Mouse (Mus musculus) frontal cortex, adult 2 months (tissue): Measurements from ENCODE around the gene Dchs1. TPM values are rescaled to one million over a fixed set of nuclear protein-coding genes. Genes with fewer than 3 reads are reported as not detected.
"Not testable (repeated sequence)": the region's sequence is repeated elsewhere in the genome, so short reads cannot be mapped to it uniquely, and the experiment has no call there.

Source experiments
- DNase-seq, 2 experiments: peaks; one replicate each; pipeline ENCODE4 v3.0.0; 2022; ENCODE audit warnings: low spot score in 1 of 2; ENCODE audit errors: extremely low spot score in 1 of 2
- polyA plus RNA-seq: library from polyadenylated mRNA; depleted of rRNA; stranded (reverse); fragments of >200 nt; gene quantifications from 2 replicates; pipeline ENCODE4 v1.2.3, GENCODE M21; 2012

Dchs1 gene
- polyA plus RNA-seq, 1 experiment, result 10.5 TPM

DNA sequence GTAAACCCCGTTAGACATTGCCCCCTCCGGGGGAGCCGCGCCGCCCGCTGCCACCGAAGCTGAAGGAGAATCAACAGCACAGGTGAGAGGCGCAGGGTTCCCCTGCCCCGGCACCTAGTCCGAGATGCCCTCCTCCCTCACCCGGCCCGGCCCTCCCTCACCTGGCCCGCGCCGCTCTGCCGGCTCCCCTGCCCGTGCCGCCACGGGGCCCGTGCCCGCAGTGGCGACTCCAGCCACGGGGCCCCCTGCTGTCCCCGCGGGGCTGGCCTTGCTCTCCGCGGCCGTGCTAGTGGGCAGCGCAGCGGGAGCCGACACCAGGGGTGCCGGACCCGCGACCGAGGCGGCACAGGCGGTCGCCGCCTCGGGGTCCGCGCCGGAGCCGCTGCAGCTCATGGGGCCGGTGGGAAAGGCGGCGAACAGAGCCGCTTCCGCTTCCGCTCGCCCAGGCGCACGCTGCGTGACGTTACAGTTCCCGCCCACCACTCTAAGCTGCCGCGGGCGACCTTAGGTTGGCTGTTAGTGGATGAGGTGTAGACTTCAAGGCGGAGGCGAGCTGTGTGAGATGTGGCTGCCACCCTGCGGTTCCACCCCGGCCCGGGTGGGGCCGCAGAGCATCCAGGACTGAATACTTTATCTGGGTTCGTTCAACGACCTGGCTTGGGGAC, 43.4 kb downstream of the Dchs1 start, which contains the start of gene Taf10:
Gene Taf10 (minus strand): TSS at position 436 of the 665 bp plus-strand sequence.
- peak; percentile 77 to 89 for DNase-seq

DNA sequence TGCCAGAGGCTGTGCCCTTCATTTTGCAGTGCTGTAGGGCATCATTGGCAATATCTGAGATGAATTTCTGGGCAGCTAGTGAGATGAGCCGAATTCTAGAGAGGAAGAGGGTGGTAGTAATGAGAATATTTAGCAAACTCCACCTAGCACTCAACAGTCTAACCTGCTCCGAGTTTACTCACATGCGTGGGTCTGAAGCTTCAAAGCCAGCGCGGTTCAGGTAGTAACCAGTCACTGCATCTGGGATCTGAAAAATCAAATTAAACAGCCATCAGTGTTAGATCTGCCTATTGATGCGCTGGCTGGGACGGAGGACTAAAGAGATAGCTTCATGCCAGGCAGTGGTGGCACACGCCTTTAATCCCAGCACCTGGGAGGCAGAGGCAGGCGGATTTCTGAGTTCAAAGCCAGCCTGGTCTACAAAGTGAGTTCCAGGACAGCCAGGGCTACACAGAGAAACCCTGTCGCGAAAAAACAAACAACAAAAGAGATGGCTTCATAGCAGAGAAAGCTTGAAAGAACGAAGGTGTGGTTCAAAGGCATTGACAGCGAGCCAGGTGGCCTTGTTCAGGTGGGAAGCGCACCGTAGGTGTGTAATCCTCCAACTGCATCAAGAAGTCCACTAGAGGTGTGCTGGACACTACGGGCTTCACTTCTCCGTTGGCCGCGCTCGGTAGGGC, 44.1 kb downstream of the Dchs1 start:
- not testable (repeated sequence) for DNase-seq

DNA sequence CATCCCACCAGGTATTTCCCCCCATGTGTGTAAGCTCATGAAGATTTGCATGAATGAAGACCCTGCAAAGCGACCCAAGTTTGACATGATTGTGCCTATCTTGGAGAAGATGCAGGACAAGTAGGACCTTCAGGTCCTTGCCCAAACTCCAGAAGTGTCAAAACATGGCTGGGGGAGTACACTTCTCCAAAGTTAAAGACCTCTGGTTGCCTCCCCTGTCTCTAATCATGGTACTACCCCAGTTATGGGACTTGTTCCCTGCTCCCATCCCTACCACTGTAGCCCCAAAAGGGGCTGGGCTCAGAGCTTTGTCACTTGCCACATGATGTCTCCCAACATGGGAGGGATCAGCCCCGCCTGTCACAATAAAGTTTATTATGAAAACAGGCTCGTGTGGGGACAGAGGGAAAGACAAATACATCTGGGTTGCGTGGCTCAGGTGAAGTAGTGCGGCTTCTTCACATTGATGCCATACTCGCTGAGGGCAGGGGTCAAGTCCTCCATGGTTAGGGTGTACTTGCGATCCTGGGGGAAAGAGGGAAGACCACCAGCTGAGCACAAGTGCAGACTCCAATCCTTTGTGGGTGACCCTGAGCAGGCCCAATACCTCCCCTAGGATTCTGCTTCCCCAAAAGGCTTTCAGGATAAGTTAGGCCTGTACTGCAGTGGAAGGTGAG, 44.8 kb downstream of the Dchs1 start:
- DNase-seq, result not testable (repeated sequence)

GRCm38 (mm10) chr7:105741978-105742377, 45.5 kb downstream of the Dchs1 start:
- DNase-seq, result no peak

GRCm38 (mm10) chr7:105740851-105741250, 46.6 kb downstream of the Dchs1 start:
- no peak for DNase-seq

DNA sequence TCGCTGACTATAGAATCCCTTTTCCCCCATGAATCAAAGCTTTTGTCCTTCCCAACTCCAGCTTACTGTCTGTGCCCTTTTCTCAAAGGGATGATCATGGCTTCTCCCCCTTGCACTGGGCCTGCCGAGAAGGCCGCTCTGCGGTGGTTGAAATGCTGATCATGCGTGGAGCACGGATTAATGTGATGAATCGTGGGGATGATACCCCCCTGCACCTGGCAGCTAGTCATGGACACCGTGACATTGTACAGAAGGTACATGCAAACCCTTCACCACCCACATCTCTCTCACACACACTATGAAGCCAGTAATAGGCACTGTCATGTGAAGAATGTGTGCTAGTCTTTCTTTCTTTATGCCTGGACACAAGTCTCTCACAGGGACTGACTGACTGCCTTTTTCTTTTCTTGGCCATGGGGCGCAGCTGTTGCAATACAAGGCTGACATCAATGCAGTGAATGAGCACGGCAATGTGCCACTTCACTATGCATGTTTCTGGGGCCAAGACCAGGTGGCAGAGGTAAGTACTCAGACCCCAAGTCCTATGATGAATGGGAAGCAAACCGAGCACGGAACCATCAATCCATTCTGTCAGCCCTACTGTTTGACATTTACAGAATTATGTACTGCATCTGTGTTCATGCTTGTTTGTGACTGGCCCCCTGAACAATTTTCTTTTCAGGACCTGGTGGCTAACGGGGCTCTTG, 47.2 kb downstream of the Dchs1 start:
- no peak for DNase-seq

DNA sequence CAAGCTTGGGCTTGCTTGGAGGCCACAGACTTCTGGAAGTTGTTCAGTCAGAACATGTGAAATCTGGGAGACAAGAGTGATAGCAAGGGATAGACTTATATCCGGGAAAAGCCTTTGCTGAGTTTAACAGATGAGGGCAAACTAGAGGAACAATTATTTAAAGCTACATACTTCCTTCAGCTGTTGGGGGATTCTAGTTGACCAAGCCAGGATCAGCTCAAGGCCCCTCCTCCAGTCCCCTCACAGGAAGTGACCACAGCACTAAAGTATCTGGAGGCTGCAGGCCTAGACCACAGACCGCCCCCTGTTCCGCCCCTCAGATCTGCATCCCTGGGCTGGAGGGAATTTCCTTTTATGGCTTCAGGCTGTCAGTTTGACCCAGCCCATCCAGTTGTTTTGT, 48.5 kb downstream of the Dchs1 start:
- DNase-seq, result no peak

GRCm38 (mm10) chr7:105738286-105738685, 49.2 kb downstream of the Dchs1 start:
- no peak for DNase-seq

GRCm38 (mm10) chr7:105737648-105738047, 49.8 kb downstream of the Dchs1 start:
- no peak for DNase-seq

DNA sequence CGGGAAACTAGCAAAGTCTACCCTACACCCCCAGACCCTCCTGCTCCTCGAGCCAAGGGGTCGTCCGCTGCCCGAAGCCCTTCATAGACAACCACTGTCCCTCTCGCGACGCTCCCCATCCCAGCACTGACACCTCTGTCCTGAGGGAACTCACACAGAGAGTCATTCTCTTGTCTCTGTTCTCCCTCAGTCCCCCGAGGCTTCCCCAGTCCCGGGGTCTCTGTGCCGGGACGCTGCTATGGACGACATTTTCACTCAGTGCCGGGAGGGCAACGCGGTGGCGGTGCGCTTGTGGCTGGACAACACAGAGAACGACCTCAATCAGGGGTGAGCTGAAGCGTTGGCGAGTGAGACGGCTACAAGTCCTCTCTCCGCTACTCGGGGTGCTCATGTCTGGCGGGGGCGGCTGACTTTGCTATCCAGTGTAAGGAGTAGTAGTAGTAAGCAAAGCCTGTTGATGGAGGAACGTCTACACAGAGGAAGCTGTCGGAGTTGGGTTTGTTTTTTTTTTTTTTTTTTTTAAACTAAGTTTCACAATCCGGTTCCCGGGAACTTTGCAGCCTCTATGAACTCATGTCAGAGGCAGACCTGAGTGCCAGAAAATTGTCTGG, 50.4 kb downstream of the Dchs1 start, which contains the start of gene Rrp8:
Gene Rrp8 (minus strand): TSS at position 475 of the 611 bp plus-strand sequence.
- DNase-seq, result no peak

GRCm38 (mm10) chr7:105736264-105736901, 51.1 kb downstream of the Dchs1 start, which contains the start of gene Ilk:
TSS of gene Ilk (plus strand) at chr7:105736592.
- DNase-seq, result peak; percentile 87 to 94

GRCm38 (mm10) chr7:105735464-105735863, 52.0 kb downstream of the Dchs1 start:
- not testable (repeated sequence) for DNase-seq

- no peak for DNase-seq
These were observed 52.6 kb downstream of the Dchs1 start for GRCm38 (mm10) chr7:105734826-105735225.

DNA sequence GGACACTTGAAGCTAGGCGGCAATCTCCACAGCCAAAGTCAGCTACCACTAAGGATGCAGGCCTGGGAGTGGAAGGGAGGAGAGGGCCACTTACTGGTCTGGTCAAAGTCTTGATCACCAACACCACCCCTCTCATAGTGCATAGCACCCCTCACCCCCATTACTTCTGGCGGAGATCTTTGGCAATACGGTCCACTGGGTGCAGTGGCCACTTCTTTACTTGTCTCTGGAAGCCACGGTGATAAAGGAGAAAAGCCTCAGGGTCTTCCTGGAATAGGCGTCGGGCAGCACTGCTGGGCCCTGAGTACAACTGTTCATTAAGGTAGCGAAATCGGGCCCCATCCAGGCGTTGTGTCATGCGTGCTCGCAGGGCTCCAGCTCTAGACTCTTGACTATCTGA, 53.6 kb downstream of the Dchs1 start:
- no peak for DNase-seq

- no peak for DNase-seq
These were observed 58.6 kb downstream of the Dchs1 start for GRCm38 (mm10) chr7:105728701-105729428.

GRCm38 (mm10) chr7:105726980-105727325, 60.5 kb downstream of the Dchs1 start:
- no peak for DNase-seq

DNA sequence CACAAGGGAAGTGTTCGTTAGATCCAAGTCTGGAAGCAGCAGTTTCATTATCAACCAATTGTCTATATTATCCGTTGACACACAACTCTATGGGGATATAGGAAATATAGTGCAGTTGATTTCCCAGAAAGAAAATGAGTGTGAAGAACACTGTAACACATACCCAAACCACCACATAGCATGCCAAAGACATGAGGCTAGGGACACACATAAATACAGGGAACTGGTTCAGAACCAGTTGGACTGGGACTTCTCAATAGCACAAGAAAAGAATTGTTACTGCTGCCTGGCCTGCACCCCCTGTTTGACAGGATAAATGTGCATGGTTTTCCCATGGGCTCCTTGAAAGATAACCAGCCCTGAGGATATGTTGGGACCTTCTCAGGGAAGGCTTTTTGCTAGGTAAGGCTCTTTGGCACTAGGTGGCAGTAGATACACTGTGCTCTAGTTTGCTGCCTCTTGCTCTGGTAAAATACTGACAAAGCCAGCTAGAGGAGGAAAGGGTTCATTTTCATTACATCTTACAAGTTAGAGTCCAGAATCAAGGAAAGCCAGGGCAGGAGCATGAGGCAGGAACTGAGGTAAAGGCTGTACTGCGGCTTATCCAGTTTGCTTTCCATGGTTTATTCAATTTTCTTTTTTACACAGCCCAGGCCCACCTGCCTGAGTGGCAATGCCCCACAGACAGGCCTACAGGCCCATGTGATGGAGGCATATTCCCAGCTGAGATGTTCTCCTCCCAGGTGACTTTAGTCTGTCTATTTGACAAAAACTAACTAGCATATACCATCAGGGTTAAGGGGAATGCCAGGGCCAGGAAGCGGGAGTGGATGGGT, 61.1 kb downstream of the Dchs1 start:
- DNase-seq, result peak in 1 of 2 experiments; percentile 82

- DNase-seq, result no peak
These were observed 65.5 kb downstream of the Dchs1 start for GRCm38 (mm10) chr7:105721916-105722315.
